8 mouse cellular contexts compared by ENCODE assay signal in genomic region chr6:121183414-121184173, GRCm38 (mm10). TPM values are rescaled to one million over a fixed set of nuclear protein-coding genes. Genes with fewer than 3 reads are reported as not detected.
DNase-seq lines count a peak whose midpoint lies in the region; ATAC-seq and TF ChIP-seq lines count a peak whose summit lies in the region.

Gene Pex26 (plus strand): TSS chr6:121183667.

- DNase-seq in 416B (ENCODE audit: low read depth): peak; percentile 93
- peak; percentile 93 for DNase-seq in heart, adult 9 months (ENCODE audit: low spot score in 2 of 2)
- peak; percentile 73 to 89 for DNase-seq in monocyte, adult 2 months (ENCODE audit: low read depth in 1 of 2, low spot score in 2 of 2)
- peak; percentile 93 to 95 for DNase-seq in spleen, postnatal 36 days (ENCODE audit: low spot score in 2 of 2)

- peak within 1 kb of the TSS; percentile 92 for H3K4me3 ChIP-seq in bone marrow, adult 2 months (replicated peaks; ENCODE audit: control insufficient read depth, low read depth, low read length)
- H3K4me3 ChIP-seq in embryonic facial prominence, embryonic 15.5 days (replicated peaks): peak within 1 kb of the TSS; percentile 81
- peak within 1 kb of the TSS; percentile 79 for H3K4me3 ChIP-seq in kidney, embryonic 14.5 days (ENCODE audit: low read length)
- H3K4me3 ChIP-seq in limb, embryonic 15.5 days: peak within 1 kb of the TSS; percentile 69

- peak within 1 kb of the TSS; percentile 65 for H3K9ac ChIP-seq in embryonic facial prominence, embryonic 15.5 days
- H3K9ac ChIP-seq in kidney, embryonic 14.5 days (ENCODE audit: low read depth, low read length): peak within 1 kb of the TSS; percentile 59
- peak within 1 kb of the TSS; percentile 50 for H3K9ac ChIP-seq in limb, embryonic 15.5 days

- no peak for TF ChIP-seq CTCF in bone marrow, adult 2 months (IDR thresholded peaks at IDR 0.05; ENCODE audit: control insufficient read depth, insufficient read depth, low read length)

- H3K4me2 ChIP-seq in embryonic facial prominence, embryonic 15.5 days (replicated peaks): peak within 1 kb of the TSS; percentile 91
- peak within 1 kb of the TSS; percentile 96 for H3K4me2 ChIP-seq in kidney, embryonic 14.5 days (replicated peaks; ENCODE audit: low read depth, low read length)
- peak within 1 kb of the TSS; percentile 90 for H3K4me2 ChIP-seq in limb, embryonic 15.5 days

- peak; percentile 87 for ATAC-seq in embryonic facial prominence, embryonic 15.5 days (ENCODE audit: insufficient number of reproducible peaks, low FRiP score, low TSS enrichment, low read depth)
- peak; percentile 90 for ATAC-seq in kidney, embryonic 14.5 days (ENCODE audit: low FRiP score, low TSS enrichment)
- ATAC-seq in limb, embryonic 15.5 days (ENCODE audit: insufficient number of reproducible peaks, low FRiP score, low TSS enrichment, low read depth): peak; percentile 81

- H3K4me1 ChIP-seq in bone marrow, adult 2 months (ENCODE audit: control insufficient read depth, insufficient read depth, low read length): peaks cover 2% of the 10 kb centered on the region
- peaks cover 20% of the 10 kb centered on the region for H3K4me1 ChIP-seq in embryonic facial prominence, embryonic 15.5 days
- H3K4me1 ChIP-seq in kidney, embryonic 14.5 days (ENCODE audit: control insufficient read depth, insufficient read depth, low read length): peaks cover 9% of the 10 kb centered on the region
- H3K4me1 ChIP-seq in limb, embryonic 15.5 days: peaks cover 17% of the 10 kb centered on the region

- H3K27me3 ChIP-seq in embryonic facial prominence, embryonic 15.5 days: no peaks in the 10 kb centered on the region
- H3K27me3 ChIP-seq in kidney, embryonic 14.5 days (ENCODE audit: control insufficient read depth, insufficient read depth, low read length): no peaks in the 10 kb centered on the region
- H3K27me3 ChIP-seq in limb, embryonic 15.5 days: no peaks in the 10 kb centered on the region

- H3K9me3 ChIP-seq in embryonic facial prominence, embryonic 15.5 days (replicated peaks): no peaks in the 10 kb centered on the region
- no peaks in the 10 kb centered on the region for H3K9me3 ChIP-seq in kidney, embryonic 14.5 days (ENCODE audit: control insufficient read depth, low read length)
- H3K9me3 ChIP-seq in limb, embryonic 15.5 days: no peaks in the 10 kb centered on the region

- peaks cover 16% of the 10 kb centered on the region for H3K36me3 ChIP-seq in embryonic facial prominence, embryonic 15.5 days
- H3K36me3 ChIP-seq in kidney, embryonic 14.5 days (ENCODE audit: control insufficient read depth, insufficient read depth, low read length): peaks cover 7% of the 10 kb centered on the region; the same call in 1 of the 2 replicates
- peaks cover 17% of the 10 kb centered on the region for H3K36me3 ChIP-seq in limb, embryonic 15.5 days

- 3% methylated on average over 32 of the region's 32 CpGs for WGBS in bone marrow, adult 2 months
- WGBS in embryonic facial prominence, embryonic 15.5 days: 2% methylated on average over 32 of the region's 32 CpGs
- under 1% methylated on average over 32 of the region's 32 CpGs for WGBS in kidney, embryonic 14.5 days
- WGBS in limb, embryonic 15.5 days: 2% methylated on average over 32 of the region's 32 CpGs

- H3K27ac ChIP-seq in bone marrow, adult 2 months (ENCODE audit: control insufficient read depth, insufficient read depth, low read depth, low read length, poor library complexity): peak within 1 kb of the TSS; percentile 42
- peak within 1 kb of the TSS; percentile 93 for H3K27ac ChIP-seq in embryonic facial prominence, embryonic 15.5 days (replicated peaks)
- H3K27ac ChIP-seq in kidney, embryonic 14.5 days (ENCODE audit: low read depth, low read length): peak within 1 kb of the TSS; percentile 78
- peak within 1 kb of the TSS; percentile 91 for H3K27ac ChIP-seq in limb, embryonic 15.5 days

- TF ChIP-seq POLR2A in bone marrow, adult 2 months (IDR thresholded peaks at IDR 0.05; ENCODE audit: borderline replicate concordance, control insufficient read depth, low read depth, low read length): peak; percentile 45; the same call in 1 of the 2 replicates

RNA-seq across cellular contexts. Expression of gene Pex26, which starts in this region (rescaled TPM):
- polyA plus RNA-seq in bone marrow, adult 2 months (2011; ENCODE audit: insufficient read depth, insufficient read length, low replicate concordance, missing spikeins): 1.4 and 2.4 TPM in 2 replicates
- 11.3 and 12.5 TPM in 2 replicates for polyA plus RNA-seq in embryonic facial prominence, embryonic 15.5 days (2015; fragmentation: Nextera tagmentation; extraction: Ambion mirVana)
- 6.3 and 8.4 TPM in 2 replicates for polyA plus RNA-seq in kidney, embryonic 14.5 days (2014; fragmentation: Nextera tagmentation; extraction: Ambion mirVana)
- polyA plus RNA-seq in limb, embryonic 15.5 days (2015; fragmentation: Nextera tagmentation; extraction: Ambion mirVana): 10.5 and 11.3 TPM in 2 replicates

Comparison
In these comparisons a context has a peak if more than half of its experiments do, and no peak if none do; other contexts are left out.
1. Peak in every context shown above with its lines: DNase-seq, ATAC-seq, H3K4me3 ChIP-seq and H3K27ac ChIP-seq.
2. H3K27ac ChIP-seq: peak in every context shown above with its lines; median percentile 93 in embryonic facial prominence, embryonic 15.5 days; 91 in limb, embryonic 15.5 days; 78 in kidney, embryonic 14.5 days; 42 in bone marrow, adult 2 months.